Mouse (Mus musculus) heart, adult 2 months (tissue): ENCODE measurements around the gene Cd53.

Source experiments
- CTCF ChIP-seq: fragments of 200-600 bp; IDR thresholded peaks from 2 replicates; pipeline ENCODE4 v1.8.1; 2022; ENCODE audit warnings: antibody characterized with exemption, mild to moderate bottlenecking, moderate library complexity
- POLR2A ChIP-seq: fragments of 200-500 bp; IDR thresholded peaks from 2 replicates; pipeline ENCODE4 v1.6.1; 2011; ENCODE audit warnings: mild to moderate bottlenecking, low read depth, low read length, control low read depth; ENCODE audit not compliant: insufficient read depth

GRCm38 (mm10) chr3:106789930-106790329 lies at the start of gene Cd53:
- TF ChIP-seq CTCF (no peak), POLR2A (no peak)
